Comparison of ENCODE assay signal across 8 mouse cellular contexts in the genomic region with DNA sequence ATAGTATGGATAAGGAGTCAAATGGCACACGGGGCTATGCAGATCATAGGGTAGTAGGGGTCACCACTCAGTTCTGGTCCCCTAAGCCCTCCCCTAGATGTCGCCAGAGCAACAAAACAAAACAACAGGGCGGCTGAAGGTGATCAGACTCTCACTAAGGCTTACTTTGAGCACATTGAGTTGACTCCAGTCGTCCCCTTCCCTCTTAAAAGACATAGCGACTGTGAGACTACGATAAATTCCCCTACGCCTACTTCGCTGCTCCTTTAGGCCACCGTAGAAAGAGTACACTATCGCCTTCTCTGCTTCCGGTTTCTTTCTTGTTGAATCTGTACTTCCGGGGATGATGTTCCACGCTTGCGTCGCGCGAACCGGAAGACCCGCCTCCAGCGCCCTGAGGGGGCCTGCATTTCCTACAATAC. TPM values are rescaled to one million over a fixed set of nuclear protein-coding genes. Genes with fewer than 3 reads are reported as not detected.
DNase-seq lines count a peak whose midpoint lies in the region; ATAC-seq lines count a peak whose summit lies in the region.

TSS of gene Scnm1 (minus strand) at position 332 of the 422 bp plus-strand sequence.
TSS of gene Lysmd1 (plus strand) at position 409 of the 422 bp plus-strand sequence.

- DNase-seq in ZHBTc4 (ENCODE audit: low read depth, low spot score), result peak; percentile 96
- DNase-seq in cerebellum, postnatal 4 days (ENCODE audit: low spot score in 2 of 2), result peak; percentile 61 to 83
- DNase-seq in gastrocnemius, adult 18-20 months (ENCODE audit: low spot score), result peak; percentile 93
- DNase-seq in left cerebral cortex, adult 18-20 months (ENCODE audit: low spot score in 2 of 2), result peak; percentile 86 to 91
- DNase-seq in right cerebral cortex, adult 18-20 months, result peak; percentile 95
- peak; percentile 75 for DNase-seq in urinary bladder, postnatal 25 days (ENCODE audit: low spot score)

- H3K4me2 ChIP-seq in hindbrain, embryonic 16.5 days (ENCODE audit: low read length), result peak within 1 kb of the TSS; percentile 88

- no peaks in the 10 kb centered on the region for H3K27me3 ChIP-seq in hindbrain, embryonic 16.5 days (replicated peaks; ENCODE audit: control insufficient read depth, insufficient read depth, low read length)

- ATAC-seq in hindbrain, embryonic 16.5 days, result peak; percentile 96

- WGBS in hindbrain, embryonic 16.5 days, result 0% methylated on average over 20 of the region's 20 CpGs
- WGBS in macrophage (ENCODE audit: missing documents), result 0% methylated on average over 18 of the region's 20 CpGs

- H3K27ac ChIP-seq in hindbrain, embryonic 16.5 days (ENCODE audit: low read depth, low read length), result peak within 1 kb of the TSS; percentile 15
- H3K27ac ChIP-seq in macrophage, result peak within 1 kb of the TSS; percentile 92

- H3K36me3 ChIP-seq in hindbrain, embryonic 16.5 days (ENCODE audit: control insufficient read depth, insufficient read depth, low read length), result peaks cover 5% of the 10 kb centered on the region; the same call in 1 of the 2 replicates
- H3K36me3 ChIP-seq in macrophage (ENCODE audit: inconsistent target), result peaks cover 29% of the 10 kb centered on the region; the same call in 1 of the 2 replicates

- peaks cover 20% of the 10 kb centered on the region for H3K4me1 ChIP-seq in hindbrain, embryonic 16.5 days (ENCODE audit: control insufficient read depth, insufficient read depth, low read depth, low read length)

- peaks cover 22% of the 10 kb centered on the region for H3K79me2 ChIP-seq in macrophage (ENCODE audit: inconsistent target)

- peak within 1 kb of the TSS; percentile 59 for H3K9ac ChIP-seq in hindbrain, embryonic 16.5 days (ENCODE audit: low read depth, low read length)

- H3K4me3 ChIP-seq in hindbrain, embryonic 16.5 days (ENCODE audit: low read length), result peak within 1 kb of the TSS; percentile 45
- peak within 1 kb of the TSS; percentile 83 for H3K4me3 ChIP-seq in macrophage (ENCODE audit: inconsistent target)

- H3K9me3 ChIP-seq in hindbrain, embryonic 16.5 days (ENCODE audit: control insufficient read depth, low read length), result no peaks in the 10 kb centered on the region

RNA-seq across cellular contexts. Expression of gene Scnm1, which starts in this region (rescaled TPM):
- total RNA-seq in gastrocnemius, adult 18-20 months (2021), result 10 to 100 TPM; 34.6 to 46.5 TPM
- polyA plus RNA-seq in hindbrain, embryonic 16.5 days (2015; fragmentation: Nextera tagmentation; extraction: Ambion mirVana), result 83.2 and 83.6 TPM in 2 replicates
- total RNA-seq in left cerebral cortex, adult 18-20 months (2021), result 10 to 100 TPM; 45.3 to 47.6 TPM
- 100 to 1,000 TPM in 2 of 26 experiments, 10 to 100 TPM in 24; 25.3 to 107 (median 69.8) TPM for total RNA-seq in macrophage (2018; cell fraction: chromatin; rRNA removed)
- total RNA-seq in macrophage (2018; cell fraction: cytosol; rRNA removed), result 10 to 100 TPM; 16.7 to 49.0 (median 36.7) TPM
- total RNA-seq in macrophage (2018; cell fraction: nucleus; rRNA removed), result 100 to 1,000 TPM in 2 of 26 experiments, 10 to 100 TPM in 24; 33.6 to 120 (median 51.4) TPM
- polyA plus RNA-seq in macrophage (2018), result 24.9 to 62.9 TPM (median 34.6 TPM) in 3 replicates

RNA-seq across cellular contexts. Expression of gene Lysmd1, which starts in this region (rescaled TPM):
- total RNA-seq in gastrocnemius, adult 18-20 months (2021), result 1 to 10 TPM; 6.3 to 6.6 TPM
- 51.9 and 52.3 TPM in 2 replicates for polyA plus RNA-seq in hindbrain, embryonic 16.5 days (2015; fragmentation: Nextera tagmentation; extraction: Ambion mirVana)
- total RNA-seq in left cerebral cortex, adult 18-20 months (2021), result 10 to 100 TPM; 15.8 to 17.1 TPM
- 1 to 10 TPM in 18 of 26 experiments, under 1 TPM in 5, not detected in 3; 0.29 to 8.3 (median 2.8) TPM for total RNA-seq in macrophage (2018; cell fraction: chromatin; rRNA removed)
- total RNA-seq in macrophage (2018; cell fraction: cytosol; rRNA removed), result 1 to 10 TPM; 1.3 to 8.3 (median 6.0) TPM
- 10 to 100 TPM in 4 of 26 experiments, 1 to 10 TPM in 21, under 1 TPM in 1; 0.76 to 12.4 (median 4.7) TPM for total RNA-seq in macrophage (2018; cell fraction: nucleus; rRNA removed)
- 3.6 to 5.0 TPM (median 5.0 TPM) in 3 replicates for polyA plus RNA-seq in macrophage (2018)

Comparison
In these comparisons a context has a peak if more than half of its experiments do, and no peak if none do; other contexts are left out.
1. Peak in every context shown above with its lines: DNase-seq, ATAC-seq, H3K4me3 ChIP-seq and H3K27ac ChIP-seq.